Mouse (Mus musculus) forelimb bud, embryonic 11.5 days (tissue): Measurements from ENCODE around the gene Glra2.
"Not testable (repeated sequence)": the region's sequence is repeated elsewhere in the genome, so short reads cannot be mapped to it uniquely, and the experiment has no call there.

Experiments
- DNase-seq: peaks from one replicate; pipeline ENCODE4 v3.0.0-alpha.2; 2012; ENCODE audit warnings: low read depth, low spot score

Glra2 gene

GRCm38 (mm10) chrX:165326939-165327698 is at the start of gene Glra2:
TSS of gene Glra2 (minus strand) at chrX:165327393.
- DNase-seq: peak; percentile 59

GRCm38 (mm10) chrX:165362798-165363197 is 35.6 kb upstream of the Glra2 start:
- DNase-seq: no peak

- DNase-seq: no peak
Measured at GRCm38 (mm10) chrX:165344611-165345010, 17.4 kb upstream of the Glra2 start.

- DNase-seq: peak; percentile 13
Measured at GRCm38 (mm10) chrX:165327699-165328333, 623 bp upstream of the Glra2 start.

- no peak for DNase-seq
Measured at GRCm38 (mm10) chrX:165193550-165193949, 133.6 kb downstream of the Glra2 start.

GRCm38 (mm10) chrX:165191170-165191569 is 136.0 kb downstream of the Glra2 start:
- DNase-seq: no peak

- not testable (repeated sequence) for DNase-seq
Measured at GRCm38 (mm10) chrX:165182948-165183347, 144.2 kb downstream of the Glra2 start.

- no peak for DNase-seq
Measured at GRCm38 (mm10) chrX:165156549-165156948, 170.6 kb downstream of the Glra2 start.

GRCm38 (mm10) chrX:165104171-165104570 is 223.0 kb downstream of the Glra2 start:
- DNase-seq: no peak
